Mouse (Mus musculus): ENCODE data around the gene Mroh3. TPM values are rescaled to one million over a fixed set of nuclear protein-coding genes. Genes with fewer than 3 reads are reported as not detected.
A peak's percentile ranks its signal among the peaks of the same experiment; 100 is the strongest.

The Mroh3 gene
- polyA plus RNA-seq, 1 experiment from 2014 or later: not detected

DNA sequence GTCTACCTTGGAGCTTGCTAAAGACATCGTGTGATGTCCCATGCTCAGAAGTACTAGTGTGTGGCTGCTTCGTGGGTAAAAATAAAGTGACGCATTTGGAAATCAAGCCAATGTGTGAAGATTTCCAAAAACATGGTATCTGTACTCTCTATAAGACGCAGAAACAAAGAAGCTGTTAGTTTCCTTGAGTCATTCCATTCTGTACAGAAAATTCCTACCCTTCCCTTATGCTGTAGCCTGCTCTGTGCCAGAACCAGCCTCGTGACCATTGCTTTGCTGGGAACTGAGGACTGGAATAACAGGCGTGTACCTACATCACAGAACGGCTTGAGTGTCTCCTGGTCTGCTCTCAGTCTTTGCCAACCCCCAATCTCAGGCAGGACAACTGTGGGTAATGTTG, 29.2 kb upstream of the Mroh3 start:
- Histone ChIP-seq H3K9me3 (no peaks in the 10 kb centered on the region), H3K27ac (no peak overlapping the region), H3K27me3 (no peaks in the 10 kb centered on the region), H3K36me3 (no peaks in the 10 kb centered on the region), H3K4me1 (replicated peaks) (no peaks in the 10 kb centered on the region), H3K4me3 (no peak overlapping the region), H3K4me2 (no peak overlapping the region), H3K9ac (no peak overlapping the region)
- 92% methylated on average over 7 of the region's 7 CpGs for WGBS
- ATAC-seq (ENCODE audit: low FRiP score): no peak

DNA sequence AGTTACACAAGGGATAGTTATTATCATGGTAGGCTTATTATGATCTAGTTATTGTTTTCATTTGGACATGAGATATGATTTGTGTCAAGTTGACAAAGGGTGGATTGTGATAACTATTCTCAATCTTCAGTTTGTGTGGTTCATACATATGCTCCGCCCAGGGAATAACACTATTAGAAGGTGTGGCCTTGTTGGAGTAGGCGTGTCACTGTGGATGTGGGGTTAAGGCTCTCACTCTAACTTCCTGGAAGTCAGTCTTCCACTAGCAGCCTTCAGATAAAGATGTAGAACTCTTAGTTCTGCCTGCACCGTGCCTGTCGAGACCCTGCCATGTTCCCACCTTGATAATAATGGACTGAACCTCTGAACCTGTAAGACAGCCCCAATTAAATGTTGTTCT, 25.9 kb upstream of the Mroh3 start:
- Histone ChIP-seq H3K4me1 (replicated peaks) (peaks cover 7% of the 10 kb centered on the region), H3K9ac (no peak overlapping the region), H3K27me3 (0 out of 2 replicates have a peak, but pooled peaks cover 1% of the 10 kb centered on the region), H3K27ac (no peak overlapping the region), H3K4me3 (no peak overlapping the region), H3K4me2 (no peak overlapping the region), H3K9me3 (no peaks in the 10 kb centered on the region), H3K36me3 (no peaks in the 10 kb centered on the region)
- no peak for ATAC-seq (ENCODE audit: low FRiP score)
- 91% methylated on average over 4 of the region's 4 CpGs for WGBS

DNA sequence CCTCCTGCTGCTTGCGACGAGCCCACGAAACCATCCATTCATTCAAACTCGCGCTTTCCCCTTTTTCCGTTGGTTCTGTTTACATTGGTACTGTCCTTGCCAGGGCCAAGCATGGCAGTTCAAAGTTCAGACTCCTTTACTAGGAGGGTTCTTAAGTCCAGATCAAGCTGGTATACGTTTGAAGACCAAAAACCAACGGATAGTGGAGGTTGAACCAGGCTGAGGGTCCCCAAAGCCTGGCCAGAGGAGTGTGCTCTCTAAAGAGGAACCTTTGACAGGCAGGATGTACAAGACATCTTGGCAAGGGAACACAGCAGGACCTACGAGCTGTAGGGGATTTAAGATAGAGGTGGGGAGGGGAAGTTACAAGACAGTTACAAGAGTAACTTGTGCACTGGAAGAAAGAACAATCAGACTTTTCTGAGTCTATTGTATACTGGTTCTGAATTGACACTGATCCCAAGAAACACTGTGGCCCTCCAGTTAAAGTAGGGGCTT, 22.0 kb upstream of the Mroh3 start:
- peaks cover 46% of the 10 kb centered on the region for H3K4me1 ChIP-seq (replicated peaks)
- no peaks in the 10 kb centered on the region for H3K36me3 ChIP-seq
- H3K9ac ChIP-seq: peak overlapping the region; percentile 66
- no peak overlapping the region for H3K27ac ChIP-seq
- peak overlapping the region; percentile 80 for H3K4me2 ChIP-seq
- H3K4me3 ChIP-seq: peak overlapping the region; percentile 51
- H3K9me3 ChIP-seq: no peaks in the 10 kb centered on the region
- H3K27me3 ChIP-seq: 0 out of 2 replicates have a peak, but pooled peaks cover 16% of the 10 kb centered on the region
- under 1% methylated on average over 9 of the region's 9 CpGs for WGBS
- peak; percentile 16; the same call in 1 of the 2 replicates for ATAC-seq (ENCODE audit: low FRiP score)

DNA sequence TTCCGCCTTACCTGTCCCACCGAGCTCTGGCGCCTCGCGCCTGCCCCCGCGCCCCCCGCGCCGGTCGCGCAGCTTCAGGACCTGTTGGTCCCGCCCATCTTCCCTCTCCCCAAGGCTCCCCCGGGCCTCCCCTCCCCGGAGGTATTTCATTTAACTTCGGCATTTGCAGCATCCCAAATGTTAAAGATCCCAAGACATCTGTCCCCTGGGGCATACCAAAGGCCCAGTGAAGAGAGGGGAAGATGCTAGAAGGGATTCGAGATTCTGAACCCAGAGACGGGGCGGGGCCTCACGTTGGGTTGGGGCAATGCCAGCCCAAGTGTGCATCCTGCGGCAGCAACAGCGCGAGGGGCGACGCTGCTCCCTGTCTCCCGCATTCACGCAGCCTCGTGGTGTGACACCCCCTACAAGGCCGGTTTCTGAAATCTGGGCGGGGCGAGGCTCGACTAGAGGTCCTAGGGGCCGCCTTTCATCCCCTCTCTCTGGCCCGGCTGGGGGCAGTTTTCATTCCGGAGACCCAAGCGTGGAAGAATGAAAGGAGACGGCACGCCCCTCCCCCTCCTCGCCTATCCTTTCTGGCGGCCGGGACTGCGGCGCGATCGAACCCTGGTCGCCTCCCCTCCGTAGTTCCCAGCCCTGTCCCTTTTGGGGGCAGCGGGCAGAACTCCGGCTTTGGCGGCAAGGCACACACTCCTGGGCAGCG, 21.4 kb upstream of the Mroh3 start, which contains the start of gene Inava:
Gene Inava, minus strand, starts transcription at position 373 of the 703 bp plus-strand sequence.
- Histone ChIP-seq H3K27me3 (0 out of 2 replicates have a peak, but pooled peaks cover 16% of the 10 kb centered on the region), H3K4me3 (peak within 1 kb of the TSS; percentile 51), H3K27ac (peak within 1 kb of the TSS; percentile 35; the same call in 1 of the 2 replicates), H3K4me2 (peak within 1 kb of the TSS; percentile 80), H3K9ac (peak within 1 kb of the TSS; percentile 66), H3K4me1 (replicated peaks) (peaks cover 52% of the 10 kb centered on the region), H3K9me3 (no peaks in the 10 kb centered on the region), H3K36me3 (no peaks in the 10 kb centered on the region)
- WGBS: 1% methylated on average over 46 of the region's 51 CpGs
- ATAC-seq (ENCODE audit: low FRiP score): peak; percentile 72

DNA sequence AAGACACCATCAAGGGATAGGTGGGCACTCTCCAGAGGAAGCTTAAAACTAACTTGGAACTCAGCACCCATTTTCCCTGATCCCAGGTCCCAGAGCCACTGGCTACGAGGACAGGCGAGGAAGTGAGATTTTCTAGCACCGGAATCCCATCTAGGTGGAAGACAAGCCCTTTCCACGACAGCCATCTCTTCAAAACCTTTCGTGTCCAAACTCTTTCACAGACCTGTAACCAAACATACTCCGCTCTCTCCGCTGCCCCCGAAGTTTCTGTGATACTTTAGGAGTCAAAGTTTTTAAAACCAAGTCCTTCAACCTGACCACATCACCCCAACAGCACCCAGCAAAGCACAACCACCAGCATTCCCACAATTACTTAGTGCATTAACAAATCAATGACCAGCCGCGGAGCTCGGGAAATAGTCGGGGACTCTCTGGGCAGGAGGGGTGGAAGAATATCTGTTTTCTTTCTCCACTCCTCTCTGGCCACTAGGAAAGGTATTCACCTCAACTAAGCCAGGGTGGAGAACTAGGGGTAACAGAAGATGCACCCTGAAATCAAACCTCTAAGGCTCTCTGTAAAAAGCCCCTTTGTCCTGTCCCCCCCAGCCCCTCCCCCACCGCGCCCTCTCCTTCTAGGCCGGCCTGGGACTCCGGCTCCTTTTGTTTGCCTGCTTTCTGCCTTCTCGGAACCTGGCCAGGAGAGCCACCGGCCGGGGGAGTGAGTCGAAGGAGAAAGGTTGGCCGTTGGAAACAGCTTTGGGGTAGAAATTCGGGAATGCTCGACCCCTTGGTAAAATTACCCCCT, 20.6 kb upstream of the Mroh3 start:
- peaks cover 60% of the 10 kb centered on the region for H3K4me1 ChIP-seq (replicated peaks)
- H3K27ac ChIP-seq: 0 out of 2 replicates have a peak overlapping the region, but pooled peaks have one; percentile 35
- WGBS: under 1% methylated on average over 22 of the region's 23 CpGs

DNA sequence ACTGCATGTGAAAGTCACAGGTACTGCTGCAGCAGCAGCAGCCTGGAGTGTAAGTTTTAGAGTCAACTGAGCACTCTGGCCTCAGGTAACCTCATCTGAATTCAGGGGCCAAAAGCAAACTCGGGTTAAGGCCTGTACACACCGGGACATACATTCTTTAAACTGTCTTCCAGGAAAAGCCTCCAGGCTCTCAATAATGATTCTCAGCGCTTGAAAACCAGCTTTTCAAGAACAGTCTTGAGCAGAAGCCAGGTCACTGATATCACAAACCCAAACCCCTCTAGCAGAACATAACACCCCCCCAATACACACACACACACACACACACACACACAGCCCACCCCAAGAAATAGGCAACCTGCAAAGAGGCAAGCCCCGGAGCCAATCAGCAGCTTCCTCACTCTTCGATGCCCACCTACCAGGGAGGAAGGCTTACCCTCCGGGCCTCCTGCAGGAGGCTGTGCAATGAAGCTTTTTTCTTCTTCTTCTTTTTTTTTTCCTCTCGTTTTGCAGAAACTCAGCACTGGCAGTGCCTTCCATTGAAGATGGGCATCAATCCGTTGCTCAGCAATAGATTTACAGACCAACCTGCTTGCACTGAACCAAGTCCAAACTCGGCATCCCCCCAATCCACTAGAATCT, 19.8 kb upstream of the Mroh3 start:
- H3K9me3 ChIP-seq: no peaks in the 10 kb centered on the region
- no peak overlapping the region for H3K27ac ChIP-seq
- peak overlapping the region; percentile 66 for H3K9ac ChIP-seq
- H3K27me3 ChIP-seq: 0 out of 2 replicates have a peak, but pooled peaks cover 16% of the 10 kb centered on the region
- peaks cover 68% of the 10 kb centered on the region for H3K4me1 ChIP-seq (replicated peaks)
- H3K4me3 ChIP-seq: peak overlapping the region; percentile 51
- H3K36me3 ChIP-seq: no peaks in the 10 kb centered on the region
- H3K4me2 ChIP-seq: peak overlapping the region; percentile 80
- ATAC-seq (ENCODE audit: low FRiP score): no peak
- WGBS: under 1% methylated on average over 9 of the region's 9 CpGs

More for the DNA sequence above, 20.6 kb upstream of the Mroh3 start:
- Histone ChIP-seq H3K9ac (peak overlapping the region; percentile 66), H3K27me3 (0 out of 2 replicates have a peak, but pooled peaks cover 16% of the 10 kb centered on the region), H3K36me3 (no peaks in the 10 kb centered on the region), H3K4me3 (peak overlapping the region; percentile 51), H3K9me3 (no peaks in the 10 kb centered on the region), H3K4me2 (peak overlapping the region; percentile 80)
- no peak for ATAC-seq (ENCODE audit: low FRiP score)

DNA sequence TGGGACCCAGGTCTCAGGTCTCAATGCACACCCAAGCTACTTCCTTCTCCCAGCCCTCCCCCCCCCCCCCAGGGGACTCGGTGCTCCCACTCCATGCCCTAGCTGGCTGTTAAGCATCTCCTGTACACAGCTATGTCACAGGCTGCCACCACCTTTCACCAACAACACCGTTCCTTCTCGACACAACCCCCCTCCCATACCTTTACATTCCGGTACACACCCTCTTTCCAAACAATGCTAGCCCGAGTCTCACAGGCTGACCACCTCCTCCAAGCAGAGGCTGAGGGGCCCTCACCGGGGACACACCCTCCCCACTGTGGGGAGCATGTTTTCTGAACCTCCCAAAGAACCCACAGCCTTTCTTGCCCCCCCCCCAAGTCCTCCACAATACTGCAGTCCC, 19.0 kb upstream of the Mroh3 start:
- 2% methylated on average over 6 of the region's 6 CpGs for WGBS
- no peak for ATAC-seq (ENCODE audit: low FRiP score)
- no peaks in the 10 kb centered on the region for H3K36me3 ChIP-seq
- peak overlapping the region; percentile 51 for H3K4me3 ChIP-seq
- H3K27ac ChIP-seq: no peak overlapping the region
- H3K9ac ChIP-seq: peak overlapping the region; percentile 43; the same call in 1 of the 2 replicates
- 0 out of 2 replicates have a peak, but pooled peaks cover 16% of the 10 kb centered on the region for H3K27me3 ChIP-seq
- no peaks in the 10 kb centered on the region for H3K9me3 ChIP-seq
- H3K4me2 ChIP-seq: peak overlapping the region; percentile 80
- H3K4me1 ChIP-seq (replicated peaks): peaks cover 72% of the 10 kb centered on the region

DNA sequence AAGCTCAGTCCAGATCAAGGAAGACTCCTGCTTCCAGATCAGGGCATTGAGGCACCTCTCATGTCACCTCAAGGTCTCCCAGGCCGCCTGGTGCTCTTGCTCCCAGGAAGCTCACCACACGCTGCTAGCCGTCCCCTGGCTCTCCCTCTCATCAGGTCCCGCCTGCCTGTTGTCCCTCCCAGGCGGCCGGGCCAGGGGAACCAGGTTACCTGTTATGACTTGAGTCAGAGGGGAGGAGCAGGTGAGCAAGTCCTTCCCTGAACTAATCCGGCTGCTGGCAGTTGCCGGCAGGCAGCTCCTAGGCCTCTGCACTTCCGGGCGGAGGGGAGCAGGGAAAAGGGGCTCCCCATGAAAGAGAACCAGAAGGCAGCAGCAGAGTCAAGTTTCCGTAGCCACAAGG, 17.6 kb upstream of the Mroh3 start:
- peak overlapping the region; percentile 80 for H3K4me2 ChIP-seq
- 0 out of 2 replicates have a peak, but pooled peaks cover 16% of the 10 kb centered on the region for H3K27me3 ChIP-seq
- no peak overlapping the region for H3K4me3 ChIP-seq
- ATAC-seq (ENCODE audit: low FRiP score): no peak
- H3K9me3 ChIP-seq: no peaks in the 10 kb centered on the region
- H3K36me3 ChIP-seq: no peaks in the 10 kb centered on the region
- no peak overlapping the region for H3K27ac ChIP-seq
- peak overlapping the region; percentile 43; the same call in 1 of the 2 replicates for H3K9ac ChIP-seq
- H3K4me1 ChIP-seq (replicated peaks): peaks cover 79% of the 10 kb centered on the region
- WGBS: 20% methylated on average over 11 of the region's 11 CpGs

DNA sequence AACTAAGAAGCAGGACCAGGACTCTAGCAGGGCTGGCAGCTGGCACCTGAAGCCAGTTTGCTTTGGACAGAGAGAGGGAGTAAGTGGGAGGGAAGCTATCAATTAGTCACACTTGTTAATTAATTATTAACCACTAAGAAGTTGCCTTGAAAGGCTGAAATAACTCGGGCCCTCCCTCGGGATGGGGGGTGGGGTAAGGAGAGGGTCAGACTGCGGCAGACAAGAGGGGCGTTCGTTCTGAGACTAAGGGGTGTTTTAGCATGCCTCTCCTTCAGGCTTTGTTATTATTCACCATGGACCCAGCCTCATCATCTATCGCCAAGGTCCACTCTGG, 16.4 kb upstream of the Mroh3 start:
- 8% methylated on average over 6 of the region's 6 CpGs for WGBS
- no peak overlapping the region for H3K9ac ChIP-seq
- no peak overlapping the region for H3K27ac ChIP-seq
- H3K27me3 ChIP-seq: 0 out of 2 replicates have a peak, but pooled peaks cover 16% of the 10 kb centered on the region
- H3K4me1 ChIP-seq (replicated peaks): peaks cover 79% of the 10 kb centered on the region
- H3K36me3 ChIP-seq: no peaks in the 10 kb centered on the region
- H3K4me3 ChIP-seq: no peak overlapping the region
- H3K4me2 ChIP-seq: no peak overlapping the region
- no peak for ATAC-seq (ENCODE audit: low FRiP score)
- H3K9me3 ChIP-seq: no peaks in the 10 kb centered on the region

DNA sequence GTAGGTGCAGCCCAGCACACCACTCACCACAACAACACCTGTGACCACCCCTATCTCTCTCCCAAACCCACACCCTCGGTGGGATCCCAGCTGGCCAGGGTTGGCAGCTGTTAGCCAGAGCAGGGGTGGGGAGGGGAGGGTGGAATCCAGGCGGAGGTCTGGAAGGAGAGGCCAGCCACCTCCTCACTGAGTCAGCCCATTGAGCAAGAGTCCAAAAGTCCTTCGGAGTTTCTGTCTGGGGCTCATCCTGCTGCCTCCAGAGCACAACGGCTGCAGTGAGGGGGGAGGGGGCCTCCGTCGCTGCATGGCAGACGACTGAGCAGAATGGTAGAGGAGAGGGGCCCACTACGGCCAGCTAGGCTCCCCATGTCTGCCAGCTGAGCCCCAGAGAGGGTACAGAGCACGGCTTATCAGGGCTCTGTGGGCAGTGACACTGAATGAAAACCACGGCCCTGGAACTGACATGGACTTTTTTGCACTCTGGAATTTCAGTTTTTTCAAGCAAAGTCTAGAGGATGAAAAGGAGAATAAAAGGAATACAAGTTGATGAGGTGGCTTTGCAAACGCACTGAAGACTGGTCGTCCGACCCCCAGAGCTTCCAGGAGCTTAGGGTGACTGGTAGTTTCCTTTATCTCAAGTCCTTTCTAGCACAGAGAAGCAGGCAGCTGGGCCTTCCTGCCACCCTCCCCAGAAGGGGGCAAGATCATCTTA, 15.9 kb upstream of the Mroh3 start:
- peaks cover 78% of the 10 kb centered on the region for H3K4me1 ChIP-seq (replicated peaks)
- 4% methylated on average over 13 of the region's 13 CpGs for WGBS
- no peaks in the 10 kb centered on the region for H3K36me3 ChIP-seq
- H3K27ac ChIP-seq: no peak overlapping the region
- H3K9me3 ChIP-seq: no peaks in the 10 kb centered on the region
- ATAC-seq (ENCODE audit: low FRiP score): no peak
- 0 out of 2 replicates have a peak, but pooled peaks cover 14% of the 10 kb centered on the region for H3K27me3 ChIP-seq
- no peak overlapping the region for H3K4me3 ChIP-seq
- H3K9ac ChIP-seq: peak overlapping the region; percentile 25; the same call in 1 of the 2 replicates
- H3K4me2 ChIP-seq: 0 out of 2 replicates have a peak overlapping the region, but pooled peaks have one; percentile 2

DNA sequence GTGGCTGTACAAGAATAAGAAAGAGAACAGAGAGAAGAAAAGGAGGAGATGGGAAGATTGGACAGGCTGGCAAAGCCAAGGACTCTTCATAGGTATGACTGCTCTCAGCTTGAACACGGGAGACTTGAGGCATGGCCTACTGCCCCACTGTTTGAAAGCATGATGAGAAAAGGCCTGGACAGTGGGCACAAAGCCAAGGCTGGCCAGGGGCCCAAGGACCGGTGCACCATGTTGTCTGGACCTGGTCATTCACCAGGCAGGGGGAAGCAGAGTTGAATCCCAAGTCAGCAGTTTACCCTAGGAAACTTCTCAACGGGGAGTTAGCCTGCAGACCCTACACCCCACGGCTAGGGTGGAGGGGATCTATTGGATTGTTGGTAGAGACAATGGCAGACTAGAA, 15.2 kb upstream of the Mroh3 start:
- Histone ChIP-seq H3K4me2 (no peak overlapping the region), H3K36me3 (0 out of 2 replicates have a peak, but pooled peaks cover 2% of the 10 kb centered on the region), H3K4me3 (no peak overlapping the region), H3K9ac (no peak overlapping the region), H3K27me3 (0 out of 2 replicates have a peak, but pooled peaks cover 13% of the 10 kb centered on the region), H3K9me3 (no peaks in the 10 kb centered on the region), H3K4me1 (replicated peaks) (peaks cover 73% of the 10 kb centered on the region), H3K27ac (no peak overlapping the region)
- WGBS: 62% methylated on average over 4 of the region's 4 CpGs
- ATAC-seq (ENCODE audit: low FRiP score): no peak

Measured in hindbrain, embryonic 13.5 days (tissue).